Mouse (Mus musculus) MEL (cell line): ENCODE results near the gene Cd70. TPM values are rescaled to one million over a fixed set of nuclear protein-coding genes. Genes with fewer than 3 reads are reported as not detected.
"Not testable (repeated sequence)": the region's sequence is repeated elsewhere in the genome, so short reads cannot be mapped to it uniquely, and the experiment has no call there.

Experiments used
- DNase-seq: peaks from one replicate; pipeline ENCODE4 v3.0.0; 2011; ENCODE audit warnings: low read depth, low spot score
- H3K27ac ChIP-seq: 2 replicates; pipeline ENCODE4 v1.5.1; 2012; ENCODE audit warnings: low read depth, mild to moderate bottlenecking, control low read depth, low read length, moderate library complexity; ENCODE audit not compliant: control insufficient read depth
- H3K27me3 ChIP-seq, 2 experiments: fragments of 150-350 bp in 1 of 2; sonication (generic) in 1 of 2; 2 replicates each; pipeline ENCODE4 v1.6.1; 2012; ENCODE audit warnings: low read length in 2 of 2, mild to moderate bottlenecking in 2 of 2, improper control_type of control experiment in 1 of 2, moderate library complexity in 1 of 2; ENCODE audit not compliant: insufficient read depth in 2 of 2, control insufficient read depth in 1 of 2
- H3K36me3 ChIP-seq, 2 experiments: 2 replicates each; pipeline ENCODE4 v1.6.1; 2012 to 2014; ENCODE audit warnings: low read length in 2 of 2, improper control_type of control experiment in 1 of 2, inconsistent platforms in 1 of 2, mild to moderate bottlenecking in 1 of 2; ENCODE audit not compliant: insufficient read depth in 2 of 2, control insufficient read depth in 1 of 2
- H3K4me1 ChIP-seq, 2 experiments: fragments of 150-350 bp in 1 of 2; sonication (generic) in 1 of 2; 2 replicates each; pipeline ENCODE4 v1.6.1; 2012; ENCODE audit warnings: low read length in 2 of 2, improper control_type of control experiment in 1 of 2, mild to moderate bottlenecking in 1 of 2; ENCODE audit not compliant: insufficient read depth in 2 of 2, control insufficient read depth in 1 of 2
- H3K4me3 ChIP-seq, 2 experiments: fragments of 150-350 bp in 1 of 2; sonication (generic) in 1 of 2; 2 replicates each; pipeline ENCODE4 v1.5.1; 2012; ENCODE audit warnings: low read depth in 2 of 2, low read length in 2 of 2, mild to moderate bottlenecking in 2 of 2, moderate library complexity in 2 of 2, control low read depth in 1 of 2, improper control_type of control experiment in 1 of 2; ENCODE audit not compliant: control insufficient read depth in 1 of 2, insufficient read depth in 1 of 2
- H3K79me2 ChIP-seq: 2 replicates; pipeline ENCODE4 v1.6.1; 2012; ENCODE audit warnings: mild to moderate bottlenecking, low read length, moderate library complexity; ENCODE audit not compliant: control insufficient read depth, poor library complexity, insufficient read depth
- H3K9ac ChIP-seq: 2 replicates; pipeline ENCODE4 v1.6.1; 2012; ENCODE audit warnings: low read depth, mild to moderate bottlenecking, control low read depth, low read length, moderate library complexity; ENCODE audit not compliant: control insufficient read depth, poor library complexity, severe bottlenecking
- H3K9me3 ChIP-seq: fragments of 150-350 bp; sonication (generic); replicated peaks from 2 replicates; pipeline ENCODE4 v1.6.1; 2012; ENCODE audit warnings: mild to moderate bottlenecking, low read length, improper control_type of control experiment, moderate library complexity; ENCODE audit not compliant: insufficient read depth
- BHLHE40 ChIP-seq: IDR thresholded peaks from 2 replicates; pipeline ENCODE4 v1.6.1; 2012; ENCODE audit warnings: low read depth, mild to moderate bottlenecking, inconsistent platforms, low read length, improper control_type of control experiment, borderline replicate concordance
- CHD2 ChIP-seq: IDR thresholded peaks from 2 replicates; pipeline ENCODE4 v1.6.1; 2011; ENCODE audit warnings: low read length, improper control_type of control experiment
- EP300 ChIP-seq, 2 experiments: IDR thresholded peaks; 2 replicates each; pipeline ENCODE4 v1.6.1; 2011; ENCODE audit warnings: improper control_type of control experiment in 2 of 2, low read length in 2 of 2, low read depth in 1 of 2, mild to moderate bottlenecking in 1 of 2
- ETS1 ChIP-seq: IDR thresholded peaks from 2 replicates; pipeline ENCODE4 v1.6.1; 2012; ENCODE audit warnings: low read depth, mild to moderate bottlenecking, inconsistent platforms, low read length, improper control_type of control experiment, moderate library complexity
- GATA1 ChIP-seq: IDR thresholded peaks from 2 replicates; pipeline ENCODE4 v1.6.1; 2011; ENCODE audit warnings: low read depth, low read length, improper control_type of control experiment
- HCFC1 ChIP-seq: IDR thresholded peaks from 2 replicates; pipeline ENCODE4 v1.6.1; 2012; ENCODE audit warnings: low read depth, mild to moderate bottlenecking, inconsistent platforms, low read length, improper control_type of control experiment, moderate library complexity
- JUND ChIP-seq: IDR thresholded peaks from 2 replicates; pipeline ENCODE4 v1.6.1; 2011; ENCODE audit warnings: low read depth, mild to moderate bottlenecking, improper control_type of control experiment, low read length
- MAX ChIP-seq: IDR thresholded peaks from 2 replicates; pipeline ENCODE4 v1.6.1; 2011; ENCODE audit warnings: low read length, improper control_type of control experiment
- MAZ ChIP-seq: IDR thresholded peaks from 2 replicates; pipeline ENCODE4 v1.6.1; 2012; ENCODE audit warnings: low read depth, mild to moderate bottlenecking, inconsistent platforms, low read length, improper control_type of control experiment
- MXI1 ChIP-seq: IDR thresholded peaks from 2 replicates; pipeline ENCODE4 v1.6.1; 2011; ENCODE audit warnings: mild to moderate bottlenecking, low read depth, low read length, improper control_type of control experiment
- MYB ChIP-seq: IDR thresholded peaks from 2 replicates; pipeline ENCODE4 v1.6.1; 2011; ENCODE audit warnings: mild to moderate bottlenecking, low read depth, low read length, improper control_type of control experiment
- MYC ChIP-seq: IDR thresholded peaks from 2 replicates; pipeline ENCODE4 v1.6.1; 2011; ENCODE audit warnings: low read depth, mild to moderate bottlenecking, low read length, improper control_type of control experiment, moderate library complexity
- POLR2A ChIP-seq, 2 experiments: IDR thresholded peaks; 2 replicates each; pipeline ENCODE4 v1.6.1; 2011 to 2012; ENCODE audit warnings: low read length in 2 of 2, mild to moderate bottlenecking in 2 of 2, control low read depth in 1 of 2, improper control_type of control experiment in 1 of 2, low read depth in 1 of 2, moderate library complexity in 1 of 2; ENCODE audit not compliant: control insufficient read depth in 1 of 2, insufficient read depth in 1 of 2, poor library complexity in 1 of 2
- POLR2AphosphoS5 ChIP-seq: IDR thresholded peaks from 2 replicates; pipeline ENCODE4 v1.6.1; 2012; ENCODE audit warnings: low read depth, borderline replicate concordance, mild to moderate bottlenecking, inconsistent platforms, low read length, moderate library complexity, mixed read lengths
- RCOR1 ChIP-seq: IDR thresholded peaks from 2 replicates; pipeline ENCODE4 v1.6.1; 2012; ENCODE audit warnings: low read depth, mild to moderate bottlenecking, inconsistent platforms, low read length, improper control_type of control experiment
- SIN3A ChIP-seq: IDR thresholded peaks from 2 replicates; pipeline ENCODE4 v1.6.1; 2012; ENCODE audit warnings: low read length, improper control_type of control experiment, inconsistent platforms
- TAL1 ChIP-seq: IDR thresholded peaks from 2 replicates; pipeline ENCODE4 v1.6.1; 2012; ENCODE audit warnings: mild to moderate bottlenecking, inconsistent platforms, low read length, moderate library complexity, mixed read lengths
- TBP ChIP-seq: IDR thresholded peaks from 2 replicates; pipeline ENCODE4 v1.8.0; 2011; ENCODE audit warnings: low read depth, low read length, improper control_type of control experiment
- TCF12 ChIP-seq: IDR thresholded peaks from 2 replicates; pipeline ENCODE4 v1.6.1; 2014; ENCODE audit warnings: low read depth, mild to moderate bottlenecking, inconsistent platforms, low read length, improper control_type of control experiment, moderate library complexity
- USF1 ChIP-seq: IDR thresholded peaks from 2 replicates; pipeline ENCODE4 v1.6.1; 2014; ENCODE audit warnings: low read depth, mild to moderate bottlenecking, inconsistent platforms, low read length, improper control_type of control experiment, moderate library complexity
- ZKSCAN1 ChIP-seq: IDR thresholded peaks from 2 replicates; pipeline ENCODE4 v1.6.1; 2012; ENCODE audit warnings: low read depth, mild to moderate bottlenecking, inconsistent platforms, low read length, improper control_type of control experiment, moderate library complexity
- polyA plus RNA-seq, 2 experiments: library from polyadenylated mRNA; stranded (reverse) in 1 of 2; unstranded in 1 of 2; fragments of >175 nt in 1 of 2; fragments of >200 nt in 1 of 2; gene quantifications; 2 replicates each; pipeline versions ENCODE4 v1.2.1 to v1.2.4; 2012; ENCODE audit warnings: low replicate concordance in 2 of 2, low read depth in 1 of 2; ENCODE audit not compliant: insufficient read length in 2 of 2, insufficient read depth in 1 of 2, missing spikeins in 1 of 2
- total RNA-seq: library from RNA; depleted of rRNA; stranded (reverse); fragments of 300-350 nt; gene quantifications from 2 replicates; pipeline ENCODE4 v1.2.3, GENCODE M21; 2012

Cd70 gene
- total and polyA plus RNA-seq, 3 experiments, result not detected

DNA sequence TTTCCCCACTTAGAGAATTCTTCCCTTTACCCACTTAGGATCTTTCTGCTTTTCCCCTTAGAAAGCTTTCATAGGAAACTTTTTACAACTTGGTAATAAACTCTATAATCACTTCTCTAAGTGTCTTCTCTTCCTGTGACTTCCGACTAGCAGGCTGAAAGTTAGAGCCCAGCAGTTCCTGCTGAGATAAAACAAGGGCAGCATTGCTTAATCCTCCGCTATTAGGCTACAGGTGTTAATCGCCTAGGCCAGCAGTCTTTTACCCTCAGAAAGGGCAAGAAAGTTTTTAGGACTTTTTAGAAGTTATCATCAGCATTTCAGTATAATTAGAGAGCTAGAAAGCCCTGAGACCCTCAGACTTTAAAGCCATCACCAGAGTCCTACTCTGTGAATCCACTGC, 15.6 kb downstream of the Cd70 start:
- peak; percentile 76 for DNase-seq
- peaks cover 25 to 43% of the 10 kb centered on the region in 2 experiments for H3K4me1 ChIP-seq
- H3K27ac ChIP-seq, result peak overlapping the region; percentile 54
- peaks cover 0 to 35% of the 10 kb centered on the region in 2 experiments; a peak in 2 of 4 replicates for H3K36me3 ChIP-seq
- H3K27me3 ChIP-seq, H3K9me3 ChIP-seq, H3K9ac ChIP-seq, H3K79me2 ChIP-seq: not testable (repeated sequence)
- peak overlapping the region in 1 of 2 experiments; percentile 48; a peak in 2 of 4 replicates for H3K4me3 ChIP-seq
- peak; percentile 71 for TF ChIP-seq ETS1
- 0 out of 2 replicates have a peak, but pooled peaks have one; percentile 9 for TF ChIP-seq HCFC1
- peak; percentile 71 for TF ChIP-seq GATA1
- 0 out of 4 replicates have a peak, but pooled peaks of 1 of the 2 experiments have one; percentile 26 for TF ChIP-seq POLR2A (IDR thresholded peaks at IDR 0.05; ENCODE audit: control insufficient read depth in 1 of 2, insufficient read depth in 1 of 2, low read depth in 1 of 2, low read length in 2 of 2, poor library complexity in 1 of 2)
- peak; percentile 65 to 70 for TF ChIP-seq EP300 (IDR thresholded peaks at IDR 0.05; ENCODE audit: low read depth in 1 of 2, low read length in 2 of 2)
- TF ChIP-seq TAL1, result peak; percentile 55
- peak; percentile 49; the same call in 1 of the 2 replicates for TF ChIP-seq TCF12

DNA sequence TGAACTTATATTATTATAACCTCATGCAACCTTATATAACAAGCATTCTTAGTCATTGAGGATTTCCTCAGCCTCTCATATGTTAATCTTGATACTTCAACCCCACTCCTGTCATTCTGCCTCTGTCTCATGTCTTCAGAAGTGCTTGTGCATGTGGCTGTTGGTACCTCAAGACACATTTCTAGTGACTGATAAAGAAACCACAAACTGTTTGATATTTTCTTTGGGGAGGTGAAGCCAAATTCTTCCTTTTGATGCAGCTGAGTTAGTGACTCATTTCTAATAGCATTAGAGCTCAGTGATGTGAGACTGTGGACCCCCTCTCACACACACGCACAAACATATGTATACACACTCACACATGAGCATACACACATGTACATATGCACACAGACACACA, 17.8 kb downstream of the Cd70 start:
- peak; percentile 93 for TF ChIP-seq TCF12
- TF ChIP-seq BHLHE40, result peak; percentile 80
- no peak for TF ChIP-seq ZKSCAN1
- TF ChIP-seq USF1, result no peak
- peak; percentile 95 for TF ChIP-seq MYB
- TF ChIP-seq JUND, result peak; percentile 90
- 0 out of 2 replicates have a peak, but pooled peaks have one; percentile 35 for TF ChIP-seq POLR2AphosphoS5
- peak; percentile 85 for TF ChIP-seq MAX
- no peak; the same call in 1 of the 2 replicates for TF ChIP-seq MAZ
- TF ChIP-seq MXI1, result peak; percentile 92
- peak; percentile 97 for TF ChIP-seq MYC
- no peak for TF ChIP-seq HCFC1
- no peak for TF ChIP-seq CHD2
- TF ChIP-seq TAL1, result peak; percentile 83
- peak; percentile 52; the same call in 1 of the 2 replicates for TF ChIP-seq TBP
- TF ChIP-seq ETS1, result peak; percentile 98
- TF ChIP-seq EP300 (IDR thresholded peaks at IDR 0.05; ENCODE audit: low read depth in 1 of 2, low read length in 2 of 2), result peak; percentile 98 to 99
- TF ChIP-seq GATA1, result peak; percentile 97
- peak; percentile 90 for TF ChIP-seq RCOR1
- TF ChIP-seq SIN3A, result peak; percentile 95
- peaks cover 25 to 44% of the 10 kb centered on the region in 2 experiments for H3K4me1 ChIP-seq
- no peaks in the 10 kb centered on the region for H3K27me3 ChIP-seq
- H3K9me3 ChIP-seq, result no peaks in the 10 kb centered on the region
- no peaks in the 10 kb centered on the region for H3K79me2 ChIP-seq
- no peak overlapping the region for H3K9ac ChIP-seq
- peaks cover 0 to 37% of the 10 kb centered on the region in 2 experiments; a peak in 2 of 4 replicates for H3K36me3 ChIP-seq
- no peak overlapping the region for H3K4me3 ChIP-seq
- peak overlapping the region; percentile 95 for H3K27ac ChIP-seq
- peak; percentile 94 for DNase-seq
